Mouse (Mus musculus) spleen, adult 12 weeks (tissue): Measurements from ENCODE around the gene Stau1.

ENCODE experiments used
- DNase-seq: peaks from one replicate; pipeline ENCODE4 v3.0.0; 2022; ENCODE audit warnings: low spot score

Gene Stau1

DNA sequence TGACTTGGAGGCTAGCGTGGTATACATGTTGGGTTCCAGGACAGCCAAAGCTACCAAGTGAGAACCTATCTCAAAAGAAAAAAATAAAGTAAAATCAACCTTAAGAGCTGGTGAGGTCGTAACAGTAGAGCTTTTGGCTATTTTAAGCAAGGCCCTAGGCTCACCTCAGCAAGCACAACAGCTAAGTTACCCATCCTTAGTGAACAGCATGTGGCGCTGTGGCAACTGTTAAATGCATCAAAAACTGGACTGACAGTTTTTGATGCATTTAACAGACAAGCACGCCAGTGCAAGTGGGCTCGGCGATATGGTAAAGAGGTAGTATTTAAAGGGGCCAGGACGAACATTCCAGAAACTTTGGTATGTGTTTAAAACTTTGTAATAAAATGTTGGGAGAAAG is 5.2 kb downstream of the Stau1 start:
- DNase-seq = no peak

DNA sequence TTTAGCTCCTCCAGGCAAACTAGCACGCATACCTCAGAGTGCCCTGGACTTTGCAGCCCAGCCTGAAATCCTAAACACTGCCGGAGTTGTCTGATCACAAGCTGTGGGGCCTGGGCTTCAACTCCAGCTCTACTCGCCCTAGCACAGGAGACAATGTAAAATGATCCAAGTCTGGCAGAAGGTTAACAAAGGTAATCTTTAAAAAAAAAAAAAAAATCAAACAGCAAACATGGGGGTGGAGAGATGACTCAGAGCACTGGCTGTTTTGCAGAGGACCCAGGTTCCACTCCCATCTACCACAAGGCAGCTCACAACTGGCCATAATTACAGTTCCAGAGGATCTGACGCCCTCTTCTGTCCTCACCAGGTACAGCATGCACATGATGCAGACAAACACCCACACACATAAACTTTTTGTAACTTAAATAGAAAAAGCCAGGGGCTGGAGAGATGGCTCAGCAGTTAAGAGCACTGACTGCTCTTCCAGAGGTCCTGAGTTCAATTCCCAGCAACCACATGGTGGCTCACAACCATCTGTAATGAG is 12.7 kb downstream of the Stau1 start:
- DNase-seq = no peak

DNA sequence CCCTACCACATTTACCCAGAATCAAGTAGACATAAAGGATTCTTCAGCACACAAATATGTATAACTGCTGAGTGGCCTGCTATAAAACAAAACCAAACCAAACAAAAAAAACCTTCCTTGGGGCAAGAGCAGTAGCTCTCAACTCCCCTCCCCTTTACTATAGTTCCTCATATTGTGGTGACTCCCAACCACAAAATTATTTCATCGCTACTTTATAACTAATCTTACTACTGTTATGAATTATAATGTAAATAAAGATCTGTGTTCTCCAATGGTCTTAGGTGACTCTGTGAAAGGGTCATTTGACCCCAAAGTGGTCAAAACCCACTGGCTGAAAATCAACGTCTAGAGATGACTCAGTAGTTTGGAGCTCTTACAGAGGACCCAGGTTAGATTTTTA is 15.9 kb downstream of the Stau1 start:
- no peak for DNase-seq

DNA sequence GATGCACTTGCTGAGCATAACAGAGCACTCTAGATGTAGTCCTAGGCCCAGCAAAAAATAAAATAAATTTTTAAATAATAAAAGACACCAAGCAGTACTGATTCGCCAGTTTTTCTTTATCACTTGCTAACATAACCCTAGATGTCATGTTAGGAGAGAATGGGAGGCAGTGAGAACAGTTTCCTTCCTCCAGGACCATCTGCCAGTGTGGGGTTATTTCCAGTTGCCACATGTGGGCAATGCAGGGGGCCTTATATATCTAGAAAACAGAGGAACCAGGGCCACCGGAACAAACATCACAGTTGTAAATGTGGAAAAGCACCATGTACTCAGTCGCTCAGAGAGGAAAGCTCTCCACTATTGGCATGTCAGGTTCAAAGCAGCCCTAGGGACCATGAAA is 18.6 kb downstream of the Stau1 start:
- no peak for DNase-seq

DNA sequence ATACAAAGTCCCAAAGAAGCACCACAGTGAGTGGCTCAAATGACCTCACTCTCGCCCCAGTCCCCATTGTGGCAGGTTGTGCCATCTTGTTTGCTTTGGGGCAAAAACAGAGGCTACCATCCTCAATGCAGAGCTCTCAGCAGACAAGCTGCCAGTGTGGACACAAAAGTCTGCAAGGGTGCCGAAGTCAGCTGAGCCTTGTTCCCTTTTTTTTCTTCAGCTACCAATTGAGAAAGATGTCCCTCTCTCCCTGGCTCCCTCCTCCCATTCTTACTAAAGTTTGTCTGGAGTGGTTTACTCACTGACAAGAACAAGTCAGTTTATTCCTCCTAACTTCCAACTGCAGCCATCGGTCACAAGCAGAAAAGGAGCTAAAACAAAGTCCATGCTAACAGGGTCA is 19.7 kb downstream of the Stau1 start:
- DNase-seq = no peak

DNA sequence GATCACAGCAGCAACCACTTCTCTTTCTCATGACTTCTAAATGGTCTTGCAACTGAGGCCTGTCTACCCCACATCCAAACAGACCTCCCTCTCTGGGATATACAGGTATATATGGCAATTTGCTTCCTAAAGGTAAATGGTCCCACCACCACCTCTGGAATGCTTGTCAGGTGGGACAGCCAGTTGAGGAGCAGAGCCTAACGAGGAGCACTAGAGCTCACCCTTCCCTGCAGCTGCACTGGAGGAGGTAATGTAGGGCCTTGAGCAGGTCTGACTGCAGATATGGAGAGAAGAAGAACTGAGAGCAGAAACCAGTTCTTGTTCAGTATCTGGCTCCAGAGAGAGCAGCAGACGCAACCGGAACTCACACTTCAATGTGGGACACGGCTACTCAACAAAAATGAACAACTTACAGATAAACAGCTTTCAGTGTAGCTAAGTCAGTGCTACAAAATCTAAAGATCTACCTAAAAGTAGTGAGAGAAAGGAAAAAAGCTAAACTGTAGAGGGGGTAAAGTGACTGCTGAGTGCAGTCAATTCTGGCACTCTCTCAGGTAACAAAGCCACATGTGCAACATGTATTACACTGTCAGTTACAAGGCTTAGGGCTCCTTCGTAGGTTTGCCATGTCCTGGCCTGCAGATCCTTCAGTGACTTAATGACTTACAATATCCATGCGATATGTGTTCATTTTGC is 21.8 kb downstream of the Stau1 start:
- DNase-seq = no peak

DNA sequence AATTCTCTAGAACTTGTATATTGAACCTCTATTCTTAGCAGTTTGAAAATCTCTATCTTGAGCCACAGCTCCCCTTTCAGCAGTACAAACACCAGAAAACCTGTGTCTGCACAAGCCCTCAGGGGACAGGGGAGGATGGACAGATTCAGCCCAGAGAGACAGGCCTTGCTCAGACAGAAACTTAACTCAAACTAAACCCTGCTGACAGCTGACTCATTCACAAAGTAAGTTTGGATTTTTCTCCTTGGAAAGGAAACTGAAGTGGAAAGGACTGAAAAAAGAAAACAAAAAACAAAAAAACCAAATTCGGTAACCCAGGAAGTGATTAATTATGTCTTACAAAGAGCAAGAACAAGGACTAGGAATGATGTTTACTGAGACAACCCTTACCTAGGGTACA is 22.9 kb downstream of the Stau1 start:
- DNase-seq = no peak

GRCm38 (mm10) chr2:166964773-166965172 is 31.3 kb downstream of the Stau1 start:
- no peak for DNase-seq

GRCm38 (mm10) chr2:166963257-166963656 is 32.8 kb downstream of the Stau1 start:
- DNase-seq = no peak

DNA sequence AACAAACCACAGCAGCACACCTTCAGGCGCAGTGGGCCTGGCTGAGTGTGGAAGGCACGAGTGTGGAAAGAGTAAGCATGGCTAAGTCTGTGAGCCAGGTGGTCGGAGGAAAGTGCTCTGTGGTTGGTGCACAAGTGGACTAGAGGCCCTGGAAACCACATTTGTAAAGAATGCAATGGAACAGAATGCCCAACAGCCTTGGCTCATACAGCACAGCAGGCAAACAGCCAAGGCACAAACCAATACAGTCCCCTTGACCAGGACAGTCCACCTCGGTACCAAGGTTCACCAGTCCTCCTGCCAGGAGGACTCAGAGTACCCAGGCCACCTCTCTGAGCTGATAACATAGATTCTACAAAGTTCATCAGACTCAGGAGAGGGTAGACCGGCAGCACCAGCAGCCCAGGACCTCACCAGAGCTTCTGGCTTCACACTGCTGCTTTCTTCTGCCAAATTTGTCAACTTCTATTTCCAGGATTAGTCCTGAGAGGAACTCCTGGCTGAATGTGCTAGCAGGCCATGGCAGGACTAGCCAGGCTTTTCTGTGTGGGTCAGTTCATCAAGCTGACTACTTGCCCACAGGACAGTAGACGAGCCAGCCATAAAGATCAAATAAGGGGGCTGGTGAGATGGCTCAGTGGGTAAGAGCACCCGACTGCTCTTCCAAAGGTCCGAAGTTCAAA is 35.3 kb downstream of the Stau1 start:
- no peak for DNase-seq

GRCm38 (mm10) chr2:166956805-166957204 is 39.3 kb downstream of the Stau1 start:
- DNase-seq = no peak

- DNase-seq = no peak
Observed at GRCm38 (mm10) chr2:166952151-166952550, 43.9 kb downstream of the Stau1 start.

GRCm38 (mm10) chr2:166950853-166951648 is 45.0 kb downstream of the Stau1 start:
- no peak for DNase-seq

DNA sequence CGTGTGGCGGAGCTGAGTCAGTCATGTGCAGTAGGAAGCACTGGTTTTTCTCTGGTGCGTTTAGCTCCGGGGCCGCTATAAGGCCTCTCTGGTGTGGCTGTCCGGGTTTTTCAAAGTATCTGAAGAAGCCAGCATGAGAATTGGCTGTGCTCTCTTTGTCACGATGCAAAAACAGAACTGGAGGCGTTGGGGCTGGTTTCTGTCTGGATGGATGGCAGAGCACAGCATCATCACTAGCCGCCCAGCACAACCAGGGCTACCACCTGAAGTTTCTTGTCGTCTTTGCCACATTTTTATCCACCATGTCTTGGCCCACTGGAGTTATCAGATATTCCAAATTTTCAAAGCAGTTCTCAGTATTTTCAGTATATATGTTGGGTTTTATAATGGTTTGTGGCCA is 47.2 kb downstream of the Stau1 start:
- no peak for DNase-seq

GRCm38 (mm10) chr2:166948246-166948645 is 47.9 kb downstream of the Stau1 start:
- DNase-seq = no peak

DNA sequence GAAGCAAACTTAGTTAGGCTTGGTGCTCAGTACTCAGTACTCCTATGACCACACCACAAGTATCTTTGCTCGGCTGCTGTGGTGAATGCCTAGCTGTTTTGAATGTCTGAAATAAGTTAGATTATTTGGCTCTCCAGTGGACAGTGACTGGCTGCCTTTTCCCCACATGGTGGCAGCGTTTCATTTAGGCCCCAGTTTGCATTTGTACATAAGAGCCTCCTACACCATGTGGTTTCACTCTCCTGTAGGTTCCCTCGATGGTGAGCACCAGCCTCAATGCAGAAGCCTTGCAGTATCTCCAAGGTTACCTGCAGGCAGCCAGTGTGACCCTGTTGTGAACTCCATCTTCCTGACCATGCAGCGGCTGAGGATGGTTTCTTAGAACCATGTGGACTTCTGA is 50.6 kb downstream of the Stau1 start:
- no peak for DNase-seq

DNA sequence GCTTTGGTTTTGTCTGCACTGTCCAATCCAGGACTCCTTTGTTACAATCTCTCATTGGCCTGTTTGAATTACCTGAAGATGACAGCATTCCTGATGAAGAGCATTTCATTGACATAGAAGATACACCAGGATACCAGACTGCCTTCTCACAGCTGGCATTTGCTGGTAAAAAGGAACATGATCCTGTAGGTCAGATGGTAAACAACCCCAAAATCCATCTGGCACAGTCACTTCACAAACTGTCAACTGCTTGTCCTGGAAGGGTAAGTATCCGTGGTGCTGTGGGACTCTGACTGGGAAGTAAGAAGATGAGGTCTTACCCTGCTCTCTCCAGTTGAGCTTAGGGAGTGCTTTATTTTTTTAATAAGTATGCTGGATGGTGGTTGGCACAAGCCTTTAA is 51.8 kb downstream of the Stau1 start:
- no peak for DNase-seq

- no peak for DNase-seq
Observed at GRCm38 (mm10) chr2:166943146-166943545, 53.0 kb downstream of the Stau1 start.

- DNase-seq = no peak
Observed at GRCm38 (mm10) chr2:166936166-166936565, 59.9 kb downstream of the Stau1 start.

DNA sequence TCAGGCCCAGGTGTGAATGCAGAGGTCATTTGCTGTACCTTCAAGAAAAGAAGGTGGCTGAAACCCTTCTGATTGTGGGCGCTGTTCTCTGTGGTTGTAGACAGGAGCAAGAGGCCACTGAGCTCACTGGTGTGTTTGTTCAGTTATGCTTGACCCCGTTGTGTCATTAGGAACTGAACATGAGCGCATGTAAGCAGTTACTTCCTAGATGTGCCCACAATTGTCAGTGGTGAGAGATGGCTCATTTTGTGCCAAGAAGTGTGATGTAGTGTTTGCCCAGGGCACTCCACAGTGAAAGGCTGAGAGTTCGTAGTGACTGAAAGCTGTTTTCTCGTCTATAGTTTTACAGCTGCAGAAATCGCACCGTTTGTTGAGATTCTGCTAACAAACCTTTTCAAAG is 60.5 kb downstream of the Stau1 start:
- DNase-seq = no peak

GRCm38 (mm10) chr2:166934416-166934815 is 61.7 kb downstream of the Stau1 start:
- DNase-seq = no peak

- no peak for DNase-seq
Observed at GRCm38 (mm10) chr2:166933943-166934342, 62.2 kb downstream of the Stau1 start.

GRCm38 (mm10) chr2:166923971-166924370 is 72.1 kb downstream of the Stau1 start:
- DNase-seq = no peak
